Mouse (Mus musculus) layer of hippocampus, adult 18-20 months (tissue): Measurements from ENCODE around the gene Smc3. TPM values are rescaled to one million over a fixed set of nuclear protein-coding genes. Genes with fewer than 3 reads are reported as not detected.

Source experiments
- DNase-seq, 2 experiments: peaks; one replicate each; pipeline ENCODE4 v3.0.0; 2022; ENCODE audit warnings: low spot score in 2 of 2
- long read RNA-seq: library from polyadenylated mRNA; stranded (forward); transcript quantifications from one replicate; pipeline ENCODE4 v2.0.0, GENCODE M21; 2021
- total RNA-seq, 2 experiments: library from RNA; stranded (reverse); gene quantifications; 2 replicates each; pipeline ENCODE4 v1.2.3; 2021

Smc3 gene
- total RNA-seq = 10 to 100 TPM; 40.8 to 42.8 TPM
- long read RNA-seq, full-length matches to known transcripts = 51 of 52 reads
- long read RNA-seq, partial matches to known transcripts = 1 of 52 reads
- long read RNA-seq, other reads (novel, unspliced or antisense) = 0 of 52 reads

DNA sequence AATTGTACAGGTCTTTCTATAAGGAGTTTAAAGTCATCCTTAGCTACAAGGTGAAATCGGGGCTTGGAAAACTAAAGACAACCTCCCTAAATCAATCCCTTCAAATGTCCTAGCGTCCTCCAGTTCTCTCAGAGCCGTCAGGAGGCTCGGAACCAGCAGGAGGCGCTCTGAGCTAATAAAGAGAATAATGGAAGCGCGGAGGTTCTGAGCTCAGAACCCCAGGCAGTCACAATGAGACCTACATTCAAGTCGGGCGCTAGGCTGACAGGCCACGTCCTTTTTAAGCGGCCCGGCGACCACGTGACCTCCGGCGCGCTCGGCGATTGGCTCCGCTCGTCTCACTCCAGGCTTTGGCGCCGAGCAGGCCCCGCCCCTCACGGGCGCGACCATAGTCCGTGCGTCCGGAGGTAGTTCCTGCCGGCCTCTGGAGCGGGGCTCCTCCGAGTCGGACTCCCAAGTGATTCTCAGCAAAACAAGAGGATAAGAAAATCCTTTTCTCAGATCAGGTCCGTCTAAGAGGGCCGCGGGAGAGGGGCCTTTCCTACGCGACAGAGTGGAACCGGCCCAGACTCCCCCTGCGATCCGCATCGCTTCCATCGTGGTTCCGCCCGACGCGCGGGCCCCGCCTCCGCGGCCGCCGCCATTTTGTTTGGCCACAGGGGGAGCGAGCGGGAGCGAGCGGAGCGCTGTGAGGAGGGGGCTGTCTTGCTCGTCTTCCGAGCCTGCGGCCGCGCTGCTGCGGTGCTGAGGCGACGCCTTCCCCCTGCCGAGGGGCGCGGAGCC lies at the start of gene Smc3:
TSS of gene Smc3 (plus strand) at position 642 of the 783 bp plus-strand sequence.
- DNase-seq = peak; percentile 98 to 100

DNA sequence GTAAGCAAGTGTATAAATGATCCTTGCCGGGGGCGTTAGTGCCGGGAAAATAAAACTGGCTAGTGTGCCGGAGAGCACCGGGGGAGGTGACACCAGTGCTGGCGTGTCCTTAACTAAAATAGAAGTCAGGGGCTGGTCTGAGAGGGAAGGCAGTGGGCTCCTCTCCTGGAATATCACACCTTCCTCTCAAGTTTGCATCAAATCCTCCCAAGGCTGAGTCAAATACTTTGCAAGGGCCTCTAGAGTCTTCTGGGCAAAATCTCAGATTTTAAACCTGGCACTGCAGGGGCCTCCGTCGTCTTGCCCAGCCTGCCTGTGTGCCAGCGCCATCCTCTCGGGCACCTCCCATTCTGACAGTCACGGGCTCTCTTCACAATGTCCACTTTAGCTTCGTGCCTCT lies 49.2 kb upstream of the Smc3 start:
- DNase-seq = no peak

DNA sequence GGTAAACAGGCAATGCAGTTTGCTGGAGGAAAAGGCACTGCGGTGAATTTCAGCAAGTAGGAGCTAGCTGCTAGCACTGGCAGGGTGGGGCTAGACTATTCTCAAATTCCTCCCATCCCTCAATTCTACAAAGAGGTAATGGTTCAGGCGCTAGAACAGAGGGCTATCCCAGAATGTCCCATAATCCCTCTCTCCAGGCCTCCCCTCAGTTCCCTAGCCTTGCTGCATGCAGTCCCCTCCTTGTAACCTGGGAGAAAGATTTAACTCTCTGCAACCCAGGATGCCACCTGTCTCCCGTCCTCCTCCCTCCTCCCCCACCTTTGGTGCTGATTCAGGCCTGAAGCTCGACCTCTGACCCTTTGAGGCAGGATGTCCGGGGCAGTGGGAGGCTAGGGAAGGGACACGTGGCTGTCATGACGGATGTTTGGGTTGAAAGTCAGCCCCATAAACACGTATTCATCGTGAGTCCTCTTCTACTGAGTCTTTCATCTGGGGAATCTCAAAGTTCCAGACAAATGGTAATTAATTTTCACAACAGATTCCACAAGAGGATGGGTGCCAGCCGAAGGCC lies 47.9 kb upstream of the Smc3 start:
- DNase-seq = no peak

DNA sequence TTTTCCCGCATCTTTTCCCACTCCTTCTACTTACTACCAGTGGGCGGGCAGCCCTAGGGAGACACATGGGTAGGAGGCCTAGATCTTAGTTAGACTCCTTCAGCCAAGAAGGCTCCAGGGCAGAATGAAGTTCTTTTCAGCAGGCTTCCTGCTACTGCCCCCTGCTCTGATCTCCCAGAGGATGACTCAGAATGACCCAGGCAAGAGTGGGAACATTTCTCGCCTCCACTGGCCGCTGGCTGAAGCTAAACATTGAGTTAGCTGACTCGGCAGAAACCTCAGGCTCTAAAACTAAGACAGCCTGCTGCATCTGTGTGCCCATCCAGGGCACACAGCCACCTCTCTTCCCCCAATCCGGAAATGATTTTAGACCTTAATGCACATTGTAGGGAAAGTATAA lies 47.4 kb upstream of the Smc3 start:
- DNase-seq = no peak

DNA sequence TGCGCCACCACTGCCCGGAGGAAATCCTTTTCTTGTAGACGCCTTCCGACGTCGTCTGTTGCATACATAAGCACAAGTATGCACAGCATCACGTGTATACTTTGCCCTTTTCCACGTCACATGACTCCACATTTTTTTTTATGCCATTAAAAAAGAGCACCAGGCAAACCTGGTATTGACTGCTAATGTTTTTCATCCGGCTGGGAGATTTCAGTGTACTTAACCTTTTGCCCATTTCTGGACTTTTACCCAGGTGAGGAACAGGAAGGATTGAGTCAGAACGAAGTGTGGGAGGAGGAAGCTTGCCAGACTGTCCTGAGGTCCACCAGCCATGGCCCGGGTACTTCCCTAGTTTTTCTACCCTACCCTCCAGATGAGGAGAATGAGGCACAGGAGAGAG lies 45.8 kb upstream of the Smc3 start:
- no peak for DNase-seq

DNA sequence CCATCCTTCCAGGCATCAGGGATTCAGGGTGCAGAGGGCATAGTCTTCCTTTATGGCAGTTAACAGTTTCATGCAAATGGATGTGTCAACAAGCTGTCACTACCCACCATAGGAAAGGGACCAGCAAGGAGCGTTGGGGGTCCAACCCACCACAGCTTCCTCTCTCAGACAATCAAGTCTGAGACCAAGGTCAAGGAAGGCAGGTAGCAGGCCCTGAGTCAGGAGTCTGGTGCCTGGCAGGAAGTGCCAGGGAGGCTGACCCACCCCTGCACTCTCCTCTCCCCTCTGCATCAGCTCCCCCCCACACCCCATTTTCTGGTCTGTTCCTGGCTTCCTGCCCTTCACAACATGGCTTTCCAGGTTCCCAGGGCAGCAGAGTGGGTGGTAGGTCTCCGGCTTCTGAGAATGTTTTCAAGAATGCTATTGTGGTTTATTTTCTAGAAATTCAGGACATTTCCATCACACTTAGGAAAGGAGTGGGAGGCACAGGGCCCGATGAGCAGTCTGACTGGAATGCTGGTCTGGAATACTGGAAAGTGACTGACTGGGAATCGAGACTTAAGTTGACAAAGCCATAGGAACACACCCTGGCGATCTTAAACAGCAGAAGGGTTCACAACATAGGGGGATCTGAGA lies 45.1 kb upstream of the Smc3 start:
- DNase-seq = no peak

DNA sequence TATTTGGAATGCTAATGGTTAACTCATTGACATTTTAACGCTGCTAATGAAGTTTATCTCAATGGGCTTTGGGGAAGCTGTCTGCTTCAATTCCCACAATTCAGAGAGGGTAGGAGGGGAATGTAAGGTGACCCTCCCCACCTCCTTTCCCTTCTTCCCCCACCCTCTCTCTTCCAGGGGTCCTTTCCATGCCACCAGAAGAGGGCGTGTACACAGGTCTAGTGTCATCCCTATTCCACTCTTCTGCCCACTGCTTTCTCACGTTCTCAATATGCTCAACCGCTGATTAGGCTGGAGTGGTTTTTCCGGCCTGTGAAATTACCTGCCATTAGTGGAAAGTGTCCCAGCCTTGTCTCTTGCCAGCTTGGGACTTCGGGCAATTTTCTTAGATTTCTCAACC lies 43.4 kb upstream of the Smc3 start:
- no peak for DNase-seq

DNA sequence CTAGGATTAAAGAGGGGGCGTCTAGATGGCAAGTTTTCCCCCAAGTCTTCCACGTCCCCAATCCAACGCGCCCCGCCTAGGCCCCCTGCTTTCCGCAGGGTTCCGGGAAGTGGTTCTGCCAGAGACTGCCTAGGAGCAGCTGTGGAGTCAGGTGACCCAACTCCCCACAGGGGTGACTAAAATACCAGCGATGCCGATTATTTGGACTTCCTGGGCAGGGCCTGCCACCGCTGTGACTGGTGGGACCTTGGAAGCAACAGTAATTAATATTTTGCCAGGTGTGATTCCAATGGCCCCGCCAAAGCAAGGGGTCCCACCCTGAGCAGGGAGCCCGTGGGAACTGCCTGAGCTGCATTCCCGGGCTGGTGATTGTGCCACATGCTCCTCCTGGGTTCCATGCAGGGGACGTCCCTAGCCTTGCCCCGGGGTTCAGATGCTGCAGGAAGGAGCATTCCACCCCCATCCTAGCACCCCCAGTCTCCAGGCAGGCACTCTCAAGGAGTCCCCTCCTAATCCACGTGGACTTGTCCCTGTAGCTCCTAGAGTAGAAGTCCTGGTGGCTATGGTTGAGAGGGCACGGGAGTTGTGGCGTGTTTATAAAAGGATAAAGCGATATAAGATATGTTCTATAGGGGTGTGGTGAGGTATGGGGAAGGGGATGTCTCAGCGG lies 42.8 kb upstream of the Smc3 start:
- DNase-seq = no peak

DNA sequence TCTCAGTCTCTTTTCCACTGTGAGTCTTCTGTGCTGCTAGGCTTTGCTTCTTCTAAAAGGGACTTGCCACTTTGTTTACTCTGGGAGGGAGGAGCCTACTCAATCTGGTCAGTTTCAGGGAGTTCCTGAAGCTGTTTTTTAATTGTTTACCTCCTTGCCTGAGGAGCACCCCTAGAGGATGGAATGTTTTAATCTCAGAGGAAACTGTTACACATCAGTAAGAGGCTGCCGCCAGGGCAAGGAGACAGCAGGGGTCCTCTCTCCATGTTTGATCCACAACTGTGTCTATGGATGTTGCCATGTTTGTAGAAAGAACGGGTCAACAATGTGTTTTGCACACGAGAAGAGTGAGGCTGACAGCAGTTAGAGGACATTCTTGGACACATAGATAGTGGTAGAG lies 39.8 kb upstream of the Smc3 start:
- DNase-seq = no peak

DNA sequence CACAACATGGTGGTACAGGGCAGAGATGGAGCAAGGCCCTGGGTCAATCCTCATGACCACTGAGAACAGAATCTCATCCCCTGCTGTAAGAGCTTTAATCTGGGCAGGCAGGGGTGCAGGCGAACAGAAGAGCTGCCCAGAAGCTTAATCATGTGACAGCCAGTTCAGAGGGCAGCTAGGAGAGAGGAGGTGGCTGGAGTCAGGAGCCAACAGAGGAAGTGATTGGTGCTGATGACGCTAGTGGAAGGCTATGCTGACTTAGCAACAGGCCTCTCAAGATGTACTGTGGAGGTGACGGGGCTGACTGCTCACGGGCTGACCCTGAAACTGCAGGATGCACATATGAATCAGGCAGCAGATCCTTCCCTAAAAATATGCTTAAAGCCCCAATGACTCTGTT lies 36.0 kb upstream of the Smc3 start:
- no peak for DNase-seq

DNA sequence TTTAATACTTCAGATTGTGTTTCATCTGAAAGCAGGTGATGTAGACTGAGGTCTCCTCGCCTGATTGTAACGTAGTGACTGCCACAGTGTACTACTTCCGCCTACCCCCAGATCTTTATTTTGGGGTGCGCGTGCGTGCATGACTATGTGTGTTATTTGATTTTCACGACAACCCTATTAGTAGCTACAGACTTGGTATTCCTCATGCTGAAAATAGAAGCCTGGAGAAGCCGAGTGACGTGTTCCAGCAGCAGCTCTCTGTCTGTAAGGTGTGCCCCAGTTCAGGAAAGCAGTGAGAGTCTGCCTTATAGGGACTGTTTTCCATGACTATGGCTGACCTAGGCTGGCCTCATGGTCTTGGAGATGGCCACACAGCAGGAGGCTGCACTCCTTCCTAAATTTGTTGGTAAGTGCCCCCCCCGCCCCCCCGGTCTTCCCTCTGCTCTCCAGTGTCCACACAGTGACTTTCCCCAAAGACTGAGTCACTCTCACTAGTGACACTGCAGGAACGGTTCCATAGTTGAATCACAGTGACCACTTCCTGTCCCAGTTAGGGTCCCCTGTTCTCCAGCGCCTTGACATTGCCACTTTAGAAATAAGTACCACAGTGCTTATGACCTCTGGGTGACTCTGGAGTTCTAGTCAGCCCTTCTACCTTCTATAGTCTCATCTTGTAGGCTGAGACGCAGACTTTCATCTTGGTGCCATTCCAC lies 34.5 kb upstream of the Smc3 start:
- DNase-seq = no peak

DNA sequence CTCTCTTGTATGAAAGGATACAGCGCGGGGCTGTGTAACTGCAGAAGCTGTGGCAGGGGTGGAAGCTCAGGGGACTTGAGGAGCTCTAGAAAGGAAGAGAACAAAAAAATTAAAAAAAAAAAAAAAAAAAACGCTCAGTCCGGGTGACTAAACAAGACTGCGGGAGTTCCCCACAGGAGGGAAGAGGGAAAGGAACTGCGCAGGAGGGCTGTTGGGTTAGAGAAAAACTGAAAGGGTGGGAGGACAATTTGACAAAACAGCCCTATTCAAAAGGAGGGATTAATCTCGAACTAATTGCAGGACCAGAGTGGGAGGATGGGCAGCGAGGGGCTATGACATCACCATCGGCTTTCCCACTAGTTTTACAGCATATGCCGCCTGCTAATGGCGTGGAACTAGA lies 32.3 kb upstream of the Smc3 start:
- no peak for DNase-seq

DNA sequence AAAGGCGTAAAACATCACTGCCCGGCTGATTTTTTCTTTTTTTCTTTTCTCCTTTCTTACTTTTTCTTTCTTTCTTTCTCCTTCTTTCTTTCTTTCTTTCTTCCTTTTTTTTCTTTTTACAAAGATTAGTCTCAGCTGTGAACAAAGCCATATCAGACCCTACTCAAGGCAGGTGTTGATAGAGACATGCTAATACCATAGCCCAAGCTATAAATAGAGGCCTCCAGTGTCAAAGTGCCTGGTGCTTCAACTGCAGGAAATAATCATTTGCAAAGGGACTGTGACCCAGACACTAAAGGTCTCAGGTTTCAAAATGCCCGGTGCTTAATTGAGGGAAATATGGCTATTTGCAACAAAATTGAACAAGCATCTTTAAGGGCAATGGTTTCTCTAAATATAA lies 31.6 kb upstream of the Smc3 start:
- no peak for DNase-seq

DNA sequence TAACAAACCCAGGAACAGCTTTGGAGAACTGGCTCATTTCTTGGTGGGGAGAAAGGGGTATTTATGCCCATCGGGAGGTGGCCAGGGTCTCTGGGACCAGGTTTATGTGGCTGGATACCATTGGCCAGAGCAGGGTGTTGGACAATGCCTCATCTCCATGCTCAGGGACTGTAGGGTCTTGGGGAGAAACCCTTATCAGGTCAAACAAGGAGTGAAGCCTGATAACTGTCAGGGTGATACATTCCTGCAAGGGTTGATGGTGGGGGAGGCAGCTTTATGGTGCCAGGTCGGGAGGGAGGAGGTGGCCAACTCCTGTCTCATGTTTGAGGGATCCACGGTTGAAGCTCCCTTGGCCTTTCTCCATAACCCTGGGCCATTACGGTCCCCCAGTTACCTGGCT lies 29.1 kb upstream of the Smc3 start:
- no peak for DNase-seq

DNA sequence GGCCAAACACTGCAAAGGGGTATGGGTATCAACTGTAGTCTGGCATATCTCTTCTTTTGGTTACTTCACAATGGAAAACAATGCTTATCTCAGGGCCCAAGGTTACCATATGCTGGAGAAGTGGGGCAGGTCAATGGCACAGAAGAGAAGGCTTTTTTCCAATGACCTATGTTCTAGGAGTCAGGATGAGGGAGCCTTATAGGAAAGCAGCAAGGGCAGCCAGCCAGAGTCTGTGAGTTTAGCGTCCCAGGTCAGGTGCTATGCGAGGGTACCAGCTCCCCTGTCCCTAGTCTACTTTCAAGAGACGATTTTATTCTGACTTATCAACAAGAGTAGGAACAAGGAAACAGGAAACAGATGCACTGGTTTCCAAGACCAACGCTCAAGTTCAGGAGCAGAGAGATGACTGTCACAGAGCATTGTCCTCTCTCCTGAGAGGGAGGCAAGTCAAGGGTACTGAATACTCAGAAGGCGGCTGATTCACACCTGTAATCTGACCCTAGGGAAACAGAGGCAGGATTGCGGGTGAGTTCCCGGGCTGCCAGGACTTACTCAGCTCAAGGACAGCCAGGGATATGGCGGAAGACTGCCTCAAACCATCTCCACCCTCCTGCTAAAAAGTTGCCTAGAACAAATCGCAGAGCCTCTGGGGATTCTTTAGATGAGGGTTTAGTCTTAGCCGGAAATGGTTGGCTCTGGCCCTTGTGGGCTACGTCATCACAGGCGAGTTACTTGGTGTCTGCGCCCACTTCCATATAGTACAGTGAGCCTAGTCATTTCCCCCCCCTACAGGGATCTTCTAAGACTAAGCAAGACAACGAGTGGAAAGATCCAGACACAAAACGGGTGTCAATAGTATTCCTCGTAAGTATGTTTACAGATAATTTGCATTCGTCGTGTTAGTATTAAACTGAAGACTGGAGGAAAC lies 28.4 kb upstream of the Smc3 start:
- DNase-seq = no peak

DNA sequence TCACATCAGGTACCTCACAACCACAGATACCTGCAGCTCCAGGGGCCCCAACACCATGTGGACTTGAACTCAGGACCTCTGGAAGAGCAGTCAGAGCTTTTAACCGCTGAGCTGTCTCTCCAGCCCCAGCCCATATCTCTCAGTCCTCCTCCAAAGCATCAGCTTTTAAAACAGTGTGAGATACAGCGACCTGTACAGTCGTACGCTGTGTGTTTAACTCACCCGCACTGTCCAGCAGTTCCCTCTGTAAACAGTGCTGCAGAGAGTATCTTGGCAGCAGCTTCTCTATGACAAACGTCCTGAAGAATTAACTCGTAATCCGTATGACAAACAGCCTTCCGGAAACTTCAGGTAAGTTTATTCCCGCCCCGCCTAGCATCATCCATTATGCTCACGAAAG lies 27.6 kb upstream of the Smc3 start:
- no peak for DNase-seq

DNA sequence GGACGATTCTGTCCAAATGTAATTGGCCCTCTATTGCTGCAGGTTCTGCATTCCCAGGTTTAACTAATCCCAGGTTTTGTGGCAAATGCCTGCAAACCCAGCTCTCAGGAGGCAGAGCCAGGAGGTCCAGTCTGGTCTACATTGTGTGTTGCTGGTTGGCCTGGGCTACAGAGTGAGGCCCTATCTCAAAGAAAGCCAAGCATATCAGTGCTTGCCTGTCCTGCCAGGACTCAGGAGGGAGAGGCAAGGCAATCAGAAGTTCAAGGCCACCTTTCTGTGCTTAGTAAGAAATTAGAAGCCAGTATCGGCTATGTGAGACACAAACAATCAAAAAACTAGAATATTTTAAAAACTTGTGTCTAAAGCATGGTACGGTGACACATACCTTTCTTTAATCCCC lies 27.0 kb upstream of the Smc3 start:
- DNase-seq = no peak

DNA sequence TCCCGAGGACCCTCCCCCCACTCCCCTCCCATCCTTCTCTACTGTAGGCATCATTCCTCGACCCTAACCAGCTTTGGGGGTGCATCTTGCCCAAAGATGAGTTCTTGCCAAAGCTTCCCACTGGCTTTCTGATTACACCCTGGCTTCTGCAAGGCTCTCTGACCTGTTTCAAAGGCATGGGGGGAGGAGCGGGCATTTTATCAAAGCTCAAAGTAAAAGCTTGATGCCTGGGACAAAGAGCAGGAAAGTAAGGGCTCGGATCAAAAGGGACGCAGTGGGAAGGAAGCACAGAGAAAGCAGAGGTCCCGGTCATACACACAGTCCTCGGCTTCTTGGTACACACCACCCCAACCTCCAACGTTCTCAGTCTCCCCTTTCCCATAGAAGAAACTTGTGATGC lies 26.1 kb upstream of the Smc3 start:
- DNase-seq = no peak

DNA sequence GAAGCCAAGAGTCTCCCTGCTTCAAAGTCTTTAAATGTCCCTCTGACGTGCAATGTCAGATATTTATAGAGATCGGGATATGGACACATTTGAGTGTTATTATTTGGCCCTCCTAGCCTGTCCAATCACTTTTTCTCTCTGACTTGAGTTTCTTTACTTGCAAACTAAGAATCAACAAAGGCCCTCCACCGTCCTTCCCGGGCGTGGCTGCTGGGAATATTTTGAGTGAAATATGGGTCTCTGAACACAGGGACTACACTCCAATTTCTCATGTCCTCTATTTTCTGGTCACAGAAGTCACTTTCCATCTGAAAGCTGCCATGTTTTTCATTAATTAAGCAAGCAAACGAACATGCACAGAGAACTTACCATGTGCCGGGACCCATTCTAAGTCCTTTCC lies 25.7 kb upstream of the Smc3 start:
- no peak for DNase-seq

DNA sequence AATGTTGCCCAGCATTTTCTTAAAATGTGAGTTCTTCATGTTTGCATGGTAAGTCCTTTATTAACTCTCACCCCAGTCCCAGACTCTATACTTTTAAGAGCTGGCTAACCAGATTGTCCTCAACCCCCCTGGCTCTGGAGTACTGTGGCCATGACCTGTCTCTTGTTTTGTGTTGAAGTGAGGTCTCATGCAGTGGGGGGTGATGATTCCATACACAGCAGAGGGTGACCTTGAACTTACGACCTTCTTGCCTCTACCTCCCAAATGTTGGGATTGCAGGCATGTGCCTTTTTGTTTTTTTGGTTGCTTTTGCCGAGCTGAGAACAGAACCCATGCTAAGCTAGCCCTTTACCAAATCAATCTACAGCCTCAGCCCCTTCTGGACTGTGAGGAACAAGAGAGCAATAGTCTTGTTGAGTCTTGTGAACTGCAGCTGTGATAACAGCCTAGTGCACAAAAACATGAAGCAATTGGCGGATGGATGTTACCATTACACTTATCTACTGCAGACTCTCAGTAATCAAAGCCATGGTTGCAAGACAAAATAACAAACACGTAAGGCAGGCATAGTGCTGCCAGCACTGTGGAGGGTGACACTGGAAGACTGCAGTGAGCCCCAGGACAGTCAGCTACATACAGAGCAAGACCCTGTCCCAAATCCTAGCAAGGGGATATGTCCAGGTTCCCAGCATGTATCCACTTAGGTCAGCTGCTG lies 24.7 kb upstream of the Smc3 start:
- no peak for DNase-seq
